Mouse (Mus musculus) megakaryocyte-erythroid progenitor cell, adult 5-6 weeks (primary cell): ENCODE data around the gene A930017K11Rik. TPM values are rescaled to one million over a fixed set of nuclear protein-coding genes. Genes with fewer than 3 reads are reported as not detected.

ENCODE experiments used
- ATAC-seq: replicated peaks from 2 replicates; pipeline ENCODE4 v1.8.0; 2016; ENCODE audit warnings: mild to moderate bottlenecking, inconsistent platforms; ENCODE audit not compliant: severe bottlenecking, poor library complexity, low FRiP score, low TSS enrichment
- total RNA-seq, 2 experiments: library from RNA; stranded (forward) in 1 of 2; stranded (reverse) in 1 of 2; fragments of 200-1000, 215-1000 nt in 1 of 2; fragments of >200 nt in 1 of 2; fragmentation: Nextera tagmentation in 1 of 2; gene quantifications; 2 replicates each; pipeline ENCODE4 v1.2.3; 2014 to 2017

Gene A930017K11Rik
- total RNA-seq, 2 experiments from 2014 or later = 0.05 TPM; not detected in 1

- ATAC-seq = peak; percentile 12; the same call in 1 of the 2 replicates
Measured at GRCm38 (mm10) chr17:25943221-25943620, 9.1 kb downstream of the A930017K11Rik start.

- ATAC-seq = peak; percentile 88
Measured at GRCm38 (mm10) chr17:25942597-25943151, 9.7 kb downstream of the A930017K11Rik start.

GRCm38 (mm10) chr17:25941511-25942241 lies 10.7 kb downstream of the A930017K11Rik start:
- ATAC-seq = no peak

- ATAC-seq = no peak
Measured at GRCm38 (mm10) chr17:25934526-25934925, 17.8 kb downstream of the A930017K11Rik start.

- ATAC-seq = no peak
Measured at GRCm38 (mm10) chr17:25925348-25925747, 27.0 kb downstream of the A930017K11Rik start.

GRCm38 (mm10) chr17:25922120-25922519 lies 30.2 kb downstream of the A930017K11Rik start:
- 0 out of 2 replicates have a peak, but pooled peaks have one; percentile 17 for ATAC-seq

GRCm38 (mm10) chr17:25919786-25920642 lies 32.4 kb downstream of the A930017K11Rik start:
- ATAC-seq = peak; percentile 91

- ATAC-seq = no peak
Measured at GRCm38 (mm10) chr17:25919144-25919785, 33.1 kb downstream of the A930017K11Rik start, which contains the start of gene Rab40c. TSS of gene Rab40c (minus strand) at chr17:25919727.

- no peak for ATAC-seq
Measured at GRCm38 (mm10) chr17:25918037-25918750, 34.2 kb downstream of the A930017K11Rik start.

- no peak for ATAC-seq
Measured at GRCm38 (mm10) chr17:25916931-25917647, 35.3 kb downstream of the A930017K11Rik start.

GRCm38 (mm10) chr17:25914295-25914694 lies 38.1 kb downstream of the A930017K11Rik start:
- ATAC-seq = no peak

- 0 out of 2 replicates have a peak, but pooled peaks have one; percentile 17 for ATAC-seq
Measured at GRCm38 (mm10) chr17:25913877-25914275, 38.5 kb downstream of the A930017K11Rik start.

GRCm38 (mm10) chr17:25913186-25913876 lies 39.0 kb downstream of the A930017K11Rik start:
- ATAC-seq = no peak

- no peak for ATAC-seq
Measured at GRCm38 (mm10) chr17:25911816-25912215, 40.5 kb downstream of the A930017K11Rik start.

GRCm38 (mm10) chr17:25907640-25908039 lies 44.7 kb downstream of the A930017K11Rik start:
- ATAC-seq = no peak

- no peak for ATAC-seq
Measured at GRCm38 (mm10) chr17:25903061-25903460, 49.3 kb downstream of the A930017K11Rik start.

GRCm38 (mm10) chr17:25900193-25900592 lies 52.2 kb downstream of the A930017K11Rik start:
- no peak for ATAC-seq
